Mouse (Mus musculus) frontal cortex, postnatal 10 days (tissue): ENCODE data around the gene Sema3f.

Experiments
- DNase-seq, 2 experiments: peaks; one replicate each; pipeline ENCODE4 v3.0.0; 2022; ENCODE audit warnings: low spot score in 2 of 2, mixed read lengths in 1 of 2

Gene Sema3f

GRCm38 (mm10) chr9:107715632-107716031 lies 5.4 kb upstream of the Sema3f start:
- no peak for DNase-seq

GRCm38 (mm10) chr9:107714221-107714952 lies 4.1 kb upstream of the Sema3f start:
- DNase-seq, result no peak

- no peak for DNase-seq
These were observed 1.1 kb downstream of the Sema3f start for GRCm38 (mm10) chr9:107709096-107709696.

GRCm38 (mm10) chr9:107708439-107709095 lies 1.7 kb downstream of the Sema3f start:
- DNase-seq, result no peak

- no peak for DNase-seq
These were observed 2.4 kb downstream of the Sema3f start for GRCm38 (mm10) chr9:107707701-107708438.

- DNase-seq, result no peak
These were observed 3.5 kb downstream of the Sema3f start for GRCm38 (mm10) chr9:107706781-107707211.

- no peak for DNase-seq
These were observed 6.7 kb downstream of the Sema3f start for GRCm38 (mm10) chr9:107703337-107704122.

- no peak for DNase-seq
These were observed 7.6 kb downstream of the Sema3f start for GRCm38 (mm10) chr9:107702606-107703185.

- DNase-seq, result peak; percentile 71 to 77
These were observed 8.7 kb downstream of the Sema3f start for GRCm38 (mm10) chr9:107701594-107701993.

GRCm38 (mm10) chr9:107700114-107700571 lies 10.1 kb downstream of the Sema3f start:
- DNase-seq, result peak; percentile 46 to 50

GRCm38 (mm10) chr9:107699376-107699980 lies 10.8 kb downstream of the Sema3f start:
- DNase-seq, result no peak

- no peak for DNase-seq
These were observed 11.6 kb downstream of the Sema3f start for GRCm38 (mm10) chr9:107698611-107699190.

- DNase-seq, result no peak
These were observed 12.3 kb downstream of the Sema3f start for GRCm38 (mm10) chr9:107697811-107698521.

- no peak for DNase-seq
These were observed 13.2 kb downstream of the Sema3f start for GRCm38 (mm10) chr9:107696845-107697610.

- DNase-seq, result no peak
These were observed 14.2 kb downstream of the Sema3f start for GRCm38 (mm10) chr9:107696106-107696479.

GRCm38 (mm10) chr9:107695441-107696105 lies 14.7 kb downstream of the Sema3f start:
- no peak for DNase-seq

- no peak for DNase-seq
These were observed 15.6 kb downstream of the Sema3f start for GRCm38 (mm10) chr9:107694627-107695026.

GRCm38 (mm10) chr9:107693433-107693987 lies 16.8 kb downstream of the Sema3f start:
- no peak for DNase-seq
